Mouse (Mus musculus): ENCODE data around the gene Cpsf7. TPM values are rescaled to one million over a fixed set of nuclear protein-coding genes. Genes with fewer than 3 reads are reported as not detected.
A peak's percentile ranks its signal among the peaks of the same experiment; 100 is the strongest.

The Cpsf7 gene
- polyA plus RNA-seq, 1 experiment from 2014 or later = 47.5 TPM

GRCm38 (mm10) chr19:10510759-10511330 lies 14.2 kb upstream of the Cpsf7 start:
- Histone ChIP-seq H3K27ac (ENCODE audit: low read length) (no peak overlapping the region), H3K4me1 (ENCODE audit: insufficient read depth, low read length) (no peaks in the 10 kb centered on the region), H3K36me3 (ENCODE audit: insufficient read depth, low read length) (peaks cover 31% of the 10 kb centered on the region), H3K4me2 (replicated peaks; ENCODE audit: low read depth, low read length) (no peak overlapping the region), H3K9me3 (ENCODE audit: low read length) (no peaks in the 10 kb centered on the region), H3K27me3 (ENCODE audit: insufficient read depth, low read length) (no peaks in the 10 kb centered on the region), H3K4me3 (ENCODE audit: low read length) (no peak overlapping the region), H3K9ac (replicated peaks; ENCODE audit: low read length) (no peak overlapping the region)
- WGBS = 71% methylated on average over 6 of the region's 6 CpGs
- ATAC-seq (ENCODE audit: low FRiP score, low TSS enrichment) = no peak

GRCm38 (mm10) chr19:10520355-10520754 lies 4.7 kb upstream of the Cpsf7 start:
- no peak overlapping the region for H3K4me3 ChIP-seq (ENCODE audit: low read length)
- no peak overlapping the region for H3K27ac ChIP-seq (ENCODE audit: low read length)
- WGBS = 54% methylated on average over 1 of the region's 1 CpGs
- no peak for ATAC-seq (ENCODE audit: low FRiP score, low TSS enrichment)
- H3K36me3 ChIP-seq (ENCODE audit: insufficient read depth, low read length) = peaks cover 21% of the 10 kb centered on the region
- H3K9me3 ChIP-seq (ENCODE audit: low read length) = no peaks in the 10 kb centered on the region
- H3K4me1 ChIP-seq (ENCODE audit: insufficient read depth, low read length) = peaks cover 11% of the 10 kb centered on the region
- H3K9ac ChIP-seq (replicated peaks; ENCODE audit: low read length) = no peak overlapping the region
- H3K27me3 ChIP-seq (ENCODE audit: insufficient read depth, low read length) = no peaks in the 10 kb centered on the region
- no peak overlapping the region for H3K4me2 ChIP-seq (replicated peaks; ENCODE audit: low read depth, low read length)

GRCm38 (mm10) chr19:10521926-10522325 lies 3.1 kb upstream of the Cpsf7 start:
- H3K9me3 ChIP-seq (ENCODE audit: low read length) = no peaks in the 10 kb centered on the region
- H3K27ac ChIP-seq (ENCODE audit: low read length) = no peak overlapping the region
- ATAC-seq (ENCODE audit: low FRiP score, low TSS enrichment) = no peak
- H3K4me1 ChIP-seq (ENCODE audit: insufficient read depth, low read length) = peaks cover 21% of the 10 kb centered on the region
- peaks cover 7% of the 10 kb centered on the region for H3K36me3 ChIP-seq (ENCODE audit: insufficient read depth, low read length)
- H3K9ac ChIP-seq (replicated peaks; ENCODE audit: low read length) = no peak overlapping the region
- no peak overlapping the region for H3K4me3 ChIP-seq (ENCODE audit: low read length)
- no peaks in the 10 kb centered on the region for H3K27me3 ChIP-seq (ENCODE audit: insufficient read depth, low read length)
- no peak overlapping the region for H3K4me2 ChIP-seq (replicated peaks; ENCODE audit: low read depth, low read length)
- WGBS = 80% methylated on average over 1 of the region's 1 CpGs

- no peak overlapping the region for H3K4me3 ChIP-seq (ENCODE audit: low read length)
- 73% methylated on average over 5 of the region's 5 CpGs for WGBS
- peaks cover 28% of the 10 kb centered on the region for H3K4me1 ChIP-seq (ENCODE audit: insufficient read depth, low read length)
- no peak for ATAC-seq (ENCODE audit: low FRiP score, low TSS enrichment)
- no peaks in the 10 kb centered on the region for H3K9me3 ChIP-seq (ENCODE audit: low read length)
- H3K36me3 ChIP-seq (ENCODE audit: insufficient read depth, low read length) = peaks cover 12% of the 10 kb centered on the region; the same call in 1 of the 2 replicates
- H3K27ac ChIP-seq (ENCODE audit: low read length) = no peak overlapping the region
- H3K9ac ChIP-seq (replicated peaks; ENCODE audit: low read length) = peak overlapping the region; percentile 20
- H3K4me2 ChIP-seq (replicated peaks; ENCODE audit: low read depth, low read length) = peak overlapping the region; percentile 27; the same call in 1 of the 2 replicates
- no peaks in the 10 kb centered on the region for H3K27me3 ChIP-seq (ENCODE audit: insufficient read depth, low read length)
These were observed 1.5 kb upstream of the Cpsf7 start for GRCm38 (mm10) chr19:10523483-10524080.

- H3K4me1 ChIP-seq (ENCODE audit: insufficient read depth, low read length) = peaks cover 28% of the 10 kb centered on the region
- ATAC-seq (ENCODE audit: low FRiP score, low TSS enrichment) = no peak; the same call in 1 of the 2 replicates
- H3K4me3 ChIP-seq (ENCODE audit: low read length) = peak overlapping the region; percentile 96
- peak overlapping the region; percentile 99 for H3K27ac ChIP-seq (ENCODE audit: low read length)
- peaks cover 15% of the 10 kb centered on the region; the same call in 1 of the 2 replicates for H3K36me3 ChIP-seq (ENCODE audit: insufficient read depth, low read length)
- H3K27me3 ChIP-seq (ENCODE audit: insufficient read depth, low read length) = no peaks in the 10 kb centered on the region
- under 1% methylated on average over 19 of the region's 19 CpGs for WGBS
- H3K9me3 ChIP-seq (ENCODE audit: low read length) = no peaks in the 10 kb centered on the region
- peak overlapping the region; percentile 100 for H3K9ac ChIP-seq (replicated peaks; ENCODE audit: low read length)
- peak overlapping the region; percentile 71 for H3K4me2 ChIP-seq (replicated peaks; ENCODE audit: low read depth, low read length)
These were observed 321 bp upstream of the Cpsf7 start for GRCm38 (mm10) chr19:10524784-10525105.

GRCm38 (mm10) chr19:10525910-10526309 lies 844 bp downstream of the Cpsf7 start, which contains the start of gene Sdhaf2:
Sdhaf2 (minus strand) TSS chr19:10526142.
- H3K4me2 ChIP-seq (replicated peaks; ENCODE audit: low read depth, low read length) = peak within 1 kb of the TSS; percentile 71
- peak within 1 kb of the TSS; percentile 99 for H3K27ac ChIP-seq (ENCODE audit: low read length)
- peaks cover 15% of the 10 kb centered on the region; the same call in 1 of the 2 replicates for H3K36me3 ChIP-seq (ENCODE audit: insufficient read depth, low read length)
- H3K9ac ChIP-seq (replicated peaks; ENCODE audit: low read length) = peak within 1 kb of the TSS; percentile 100
- no peaks in the 10 kb centered on the region for H3K27me3 ChIP-seq (ENCODE audit: insufficient read depth, low read length)
- peak within 1 kb of the TSS; percentile 96 for H3K4me3 ChIP-seq (ENCODE audit: low read length)
- ATAC-seq (ENCODE audit: low FRiP score, low TSS enrichment) = no peak
- peaks cover 28% of the 10 kb centered on the region for H3K4me1 ChIP-seq (ENCODE audit: insufficient read depth, low read length)
- no peaks in the 10 kb centered on the region for H3K9me3 ChIP-seq (ENCODE audit: low read length)
- whole genome bisulfite sequencing = 0% methylated on average over 11 of the region's 11 CpGs

- 97% methylated on average over 1 of the region's 1 CpGs for WGBS
- no peak overlapping the region for H3K9ac ChIP-seq (replicated peaks; ENCODE audit: low read length)
- no peaks in the 10 kb centered on the region for H3K9me3 ChIP-seq (ENCODE audit: low read length)
- peaks cover 16% of the 10 kb centered on the region for H3K4me1 ChIP-seq (ENCODE audit: insufficient read depth, low read length)
- H3K4me3 ChIP-seq (ENCODE audit: low read length) = no peak overlapping the region
- no peaks in the 10 kb centered on the region for H3K27me3 ChIP-seq (ENCODE audit: insufficient read depth, low read length)
- H3K36me3 ChIP-seq (ENCODE audit: insufficient read depth, low read length) = peaks cover 48% of the 10 kb centered on the region
- no peak for ATAC-seq (ENCODE audit: low FRiP score, low TSS enrichment)
- H3K4me2 ChIP-seq (replicated peaks; ENCODE audit: low read depth, low read length) = no peak overlapping the region
- no peak overlapping the region for H3K27ac ChIP-seq (ENCODE audit: low read length)
These were observed 5.0 kb downstream of the Cpsf7 start for GRCm38 (mm10) chr19:10530082-10530481.

- ATAC-seq (ENCODE audit: low FRiP score, low TSS enrichment) = no peak
- H3K4me3 ChIP-seq (ENCODE audit: low read length) = no peak overlapping the region
- no peaks in the 10 kb centered on the region for H3K4me1 ChIP-seq (ENCODE audit: insufficient read depth, low read length)
- H3K27me3 ChIP-seq (ENCODE audit: insufficient read depth, low read length) = no peaks in the 10 kb centered on the region
- 96% methylated on average over 5 of the region's 5 CpGs for WGBS
- no peak overlapping the region for H3K9ac ChIP-seq (replicated peaks; ENCODE audit: low read length)
- peaks cover 74% of the 10 kb centered on the region for H3K36me3 ChIP-seq (ENCODE audit: insufficient read depth, low read length)
- H3K9me3 ChIP-seq (ENCODE audit: low read length) = no peaks in the 10 kb centered on the region
- no peak overlapping the region for H3K4me2 ChIP-seq (replicated peaks; ENCODE audit: low read depth, low read length)
- no peak overlapping the region for H3K27ac ChIP-seq (ENCODE audit: low read length)
These were observed 14.4 kb downstream of the Cpsf7 start for GRCm38 (mm10) chr19:10539454-10539853.

GRCm38 (mm10) chr19:10555624-10556510 lies 30.8 kb downstream of the Cpsf7 start, which contains the start of gene Tmem216:
Tmem216 (minus strand) TSS chr19:10556238.
- Histone ChIP-seq H3K4me3 (ENCODE audit: low read length) (peak within 1 kb of the TSS; percentile 61), H3K27me3 (ENCODE audit: insufficient read depth, low read length) (no peaks in the 10 kb centered on the region), H3K4me2 (replicated peaks; ENCODE audit: low read depth, low read length) (peak within 1 kb of the TSS; percentile 83), H3K36me3 (ENCODE audit: insufficient read depth, low read length) (peaks cover 6% of the 10 kb centered on the region), H3K27ac (ENCODE audit: low read length) (peak within 1 kb of the TSS; percentile 65), H3K4me1 (ENCODE audit: insufficient read depth, low read length) (peaks cover 13% of the 10 kb centered on the region), H3K9me3 (ENCODE audit: low read length) (no peaks in the 10 kb centered on the region), H3K9ac (replicated peaks; ENCODE audit: low read length) (peak within 1 kb of the TSS; percentile 77)
- ATAC-seq (ENCODE audit: low FRiP score, low TSS enrichment) = peak; percentile 99
- WGBS = under 1% methylated on average over 43 of the region's 43 CpGs

Measured in kidney, embryonic 16.5 days (tissue).